Mouse (Mus musculus) heart, adult 2 months (tissue): ENCODE measurements around the gene Mat2a.
A peak's percentile ranks its signal among the peaks of the same experiment; 100 is the strongest.

Experiments
- CTCF ChIP-seq: fragments of 200-600 bp; IDR thresholded peaks from 2 replicates; pipeline ENCODE4 v1.8.1; 2022; ENCODE audit warnings: antibody characterized with exemption, mild to moderate bottlenecking, moderate library complexity
- EP300 ChIP-seq: fragments of 200-500 bp; IDR thresholded peaks from 2 replicates; pipeline ENCODE4 v1.6.1; 2011; ENCODE audit warnings: low read depth, low read length, control low read depth; ENCODE audit not compliant: insufficient read depth
- POLR2A ChIP-seq: fragments of 200-500 bp; IDR thresholded peaks from 2 replicates; pipeline ENCODE4 v1.6.1; 2011; ENCODE audit warnings: mild to moderate bottlenecking, low read depth, low read length, control low read depth; ENCODE audit not compliant: insufficient read depth

GRCm38 (mm10) chr6:72440186-72440990 lies 1.0 kb upstream of the Mat2a start:
- TF ChIP-seq CTCF (no peak), POLR2A (no peak), EP300 (0 out of 2 replicates have a peak, but pooled peaks have one; percentile 42)
